Mouse (Mus musculus): ENCODE results near the gene Foxc1. TPM values are rescaled to one million over a fixed set of nuclear protein-coding genes. Genes with fewer than 3 reads are reported as not detected.

Gene Foxc1
- polyA plus RNA-seq (2015; fragmentation: Nextera tagmentation; extraction: Ambion mirVana), result 0.65 and 1.1 TPM in 2 replicates

GRCm38 (mm10) chr13:31806428-31806832, at the start of gene Foxc1:
TSS of gene Foxc1 (plus strand) at chr13:31806633.
- Histone ChIP-seq H3K4me1 (peaks cover 46% of the 10 kb centered on the region), H3K27me3 (peaks cover 93% of the 10 kb centered on the region), H3K9me3 (replicated peaks) (no peaks in the 10 kb centered on the region), H3K4me3 (peak within 1 kb of the TSS; percentile 49), H3K27ac (peak within 1 kb of the TSS; percentile 40; the same call in 1 of the 2 replicates), H3K4me2 (peak within 1 kb of the TSS; percentile 89), H3K36me3 (ENCODE audit: poor library complexity, severe bottlenecking) (no peaks in the 10 kb centered on the region), H3K9ac (peak within 1 kb of the TSS; percentile 55)
- under 1% methylated on average over 30 of the region's 40 CpGs for WGBS
- peak; percentile 82 for ATAC-seq

GRCm38 (mm10) chr13:31760411-31760810, 46.0 kb upstream of the Foxc1 start:
- no peaks in the 10 kb centered on the region for H3K4me1 ChIP-seq
- H3K36me3 ChIP-seq (ENCODE audit: poor library complexity, severe bottlenecking), result no peaks in the 10 kb centered on the region
- H3K4me2 ChIP-seq, result no peak overlapping the region
- no peak overlapping the region for H3K27ac ChIP-seq
- no peak overlapping the region for H3K9ac ChIP-seq
- no peaks in the 10 kb centered on the region for H3K9me3 ChIP-seq (replicated peaks)
- no peak overlapping the region for H3K4me3 ChIP-seq
- no peaks in the 10 kb centered on the region for H3K27me3 ChIP-seq
- 65% methylated on average over 4 of the region's 4 CpGs for WGBS
- no peak for ATAC-seq

GRCm38 (mm10) chr13:31761057-31761456, 45.4 kb upstream of the Foxc1 start:
- Histone ChIP-seq H3K4me1 (no peaks in the 10 kb centered on the region), H3K27ac (no peak overlapping the region), H3K4me2 (no peak overlapping the region), H3K9me3 (replicated peaks) (no peaks in the 10 kb centered on the region), H3K9ac (no peak overlapping the region), H3K36me3 (ENCODE audit: poor library complexity, severe bottlenecking) (no peaks in the 10 kb centered on the region), H3K27me3 (no peaks in the 10 kb centered on the region), H3K4me3 (no peak overlapping the region)
- ATAC-seq, result no peak
- WGBS, result 75% methylated on average over 4 of the region's 4 CpGs

GRCm38 (mm10) chr13:31764419-31764818, 42.0 kb upstream of the Foxc1 start:
- 90% methylated on average over 3 of the region's 3 CpGs for WGBS
- Histone ChIP-seq H3K27me3 (no peaks in the 10 kb centered on the region), H3K9me3 (replicated peaks) (no peaks in the 10 kb centered on the region), H3K4me2 (no peak overlapping the region), H3K9ac (no peak overlapping the region), H3K4me3 (no peak overlapping the region), H3K27ac (no peak overlapping the region), H3K36me3 (ENCODE audit: poor library complexity, severe bottlenecking) (no peaks in the 10 kb centered on the region), H3K4me1 (no peaks in the 10 kb centered on the region)
- ATAC-seq, result no peak

- Histone ChIP-seq H3K4me2 (no peak overlapping the region), H3K4me1 (no peaks in the 10 kb centered on the region), H3K27ac (no peak overlapping the region), H3K9ac (no peak overlapping the region), H3K4me3 (no peak overlapping the region), H3K27me3 (no peaks in the 10 kb centered on the region), H3K36me3 (ENCODE audit: poor library complexity, severe bottlenecking) (no peaks in the 10 kb centered on the region), H3K9me3 (replicated peaks) (no peaks in the 10 kb centered on the region)
- no peak for ATAC-seq
- WGBS, result 85% methylated on average over 2 of the region's 2 CpGs
These were observed 40.9 kb upstream of the Foxc1 start for GRCm38 (mm10) chr13:31765564-31765963.

GRCm38 (mm10) chr13:31772882-31773281, 33.6 kb upstream of the Foxc1 start:
- no peaks in the 10 kb centered on the region for H3K36me3 ChIP-seq (ENCODE audit: poor library complexity, severe bottlenecking)
- no peaks in the 10 kb centered on the region for H3K27me3 ChIP-seq
- H3K9ac ChIP-seq, result no peak overlapping the region
- 83% methylated on average over 5 of the region's 5 CpGs for WGBS
- ATAC-seq, result 0 out of 2 replicates have a peak, but pooled peaks have one; percentile 10
- no peaks in the 10 kb centered on the region for H3K9me3 ChIP-seq (replicated peaks)
- no peaks in the 10 kb centered on the region for H3K4me1 ChIP-seq
- H3K4me2 ChIP-seq, result no peak overlapping the region
- no peak overlapping the region for H3K4me3 ChIP-seq
- H3K27ac ChIP-seq, result no peak overlapping the region

GRCm38 (mm10) chr13:31775762-31776161, 30.7 kb upstream of the Foxc1 start:
- Histone ChIP-seq H3K4me1 (no peaks in the 10 kb centered on the region), H3K36me3 (ENCODE audit: poor library complexity, severe bottlenecking) (no peaks in the 10 kb centered on the region), H3K27me3 (no peaks in the 10 kb centered on the region), H3K9me3 (replicated peaks) (no peaks in the 10 kb centered on the region), H3K27ac (no peak overlapping the region), H3K9ac (no peak overlapping the region), H3K4me2 (no peak overlapping the region), H3K4me3 (no peak overlapping the region)
- ATAC-seq, result no peak
- WGBS, result 72% methylated on average over 5 of the region's 5 CpGs

GRCm38 (mm10) chr13:31779281-31779981, 27.0 kb upstream of the Foxc1 start:
- Histone ChIP-seq H3K36me3 (ENCODE audit: poor library complexity, severe bottlenecking) (no peaks in the 10 kb centered on the region), H3K4me2 (no peak overlapping the region), H3K9me3 (replicated peaks) (no peaks in the 10 kb centered on the region), H3K27me3 (no peaks in the 10 kb centered on the region), H3K4me3 (no peak overlapping the region), H3K27ac (no peak overlapping the region), H3K9ac (no peak overlapping the region), H3K4me1 (no peaks in the 10 kb centered on the region)
- ATAC-seq, result no peak
- WGBS, result 77% methylated on average over 17 of the region's 17 CpGs

- H3K9me3 ChIP-seq (replicated peaks), result no peaks in the 10 kb centered on the region
- H3K9ac ChIP-seq, result no peak overlapping the region
- H3K4me1 ChIP-seq, result no peaks in the 10 kb centered on the region
- H3K27me3 ChIP-seq, result no peaks in the 10 kb centered on the region
- H3K4me3 ChIP-seq, result no peak overlapping the region
- H3K27ac ChIP-seq, result no peak overlapping the region
- 88% methylated on average over 3 of the region's 3 CpGs for WGBS
- H3K4me2 ChIP-seq, result no peak overlapping the region
- ATAC-seq, result no peak
- no peaks in the 10 kb centered on the region for H3K36me3 ChIP-seq (ENCODE audit: poor library complexity, severe bottlenecking)
These were observed 26.1 kb upstream of the Foxc1 start for GRCm38 (mm10) chr13:31780299-31780698.

- no peaks in the 10 kb centered on the region for H3K36me3 ChIP-seq (ENCODE audit: poor library complexity, severe bottlenecking)
- WGBS, result 84% methylated on average over 2 of the region's 2 CpGs
- no peak for ATAC-seq
- H3K27ac ChIP-seq, result no peak overlapping the region
- no peaks in the 10 kb centered on the region for H3K4me1 ChIP-seq
- no peak overlapping the region for H3K9ac ChIP-seq
- no peak overlapping the region for H3K4me2 ChIP-seq
- no peaks in the 10 kb centered on the region for H3K27me3 ChIP-seq
- no peaks in the 10 kb centered on the region for H3K9me3 ChIP-seq (replicated peaks)
- no peak overlapping the region for H3K4me3 ChIP-seq
These were observed 24.4 kb upstream of the Foxc1 start for GRCm38 (mm10) chr13:31782063-31782462.

GRCm38 (mm10) chr13:31784757-31785156, 21.7 kb upstream of the Foxc1 start:
- no peaks in the 10 kb centered on the region for H3K27me3 ChIP-seq
- 93% methylated on average over 7 of the region's 7 CpGs for WGBS
- no peak overlapping the region for H3K27ac ChIP-seq
- H3K9ac ChIP-seq, result no peak overlapping the region
- H3K4me2 ChIP-seq, result no peak overlapping the region
- ATAC-seq, result no peak
- no peak overlapping the region for H3K4me3 ChIP-seq
- H3K9me3 ChIP-seq (replicated peaks), result no peaks in the 10 kb centered on the region
- H3K36me3 ChIP-seq (ENCODE audit: poor library complexity, severe bottlenecking), result no peaks in the 10 kb centered on the region
- H3K4me1 ChIP-seq, result no peaks in the 10 kb centered on the region

GRCm38 (mm10) chr13:31792480-31793132, 13.8 kb upstream of the Foxc1 start:
- ATAC-seq, result peak; percentile 76
- Histone ChIP-seq H3K4me1 (no peaks in the 10 kb centered on the region), H3K9ac (no peak overlapping the region), H3K4me3 (no peak overlapping the region), H3K4me2 (peak overlapping the region; percentile 43), H3K27ac (no peak overlapping the region), H3K27me3 (peaks cover 7% of the 10 kb centered on the region; the same call in 1 of the 2 replicates), H3K9me3 (replicated peaks) (no peaks in the 10 kb centered on the region), H3K36me3 (ENCODE audit: poor library complexity, severe bottlenecking) (no peaks in the 10 kb centered on the region)
- 21% methylated on average over 17 of the region's 17 CpGs for WGBS
